Mouse (Mus musculus) G1E (cell line): ENCODE measurements at regions not wholly inside any gene's neighbourhood (a gene's known extent, or its start where the extent isn't known, plus 50 kb on each side); places are given as distances from the start of the nearest gene placed in this dataset.

Experiments used
- ATAC-seq: 2 replicates; pipeline ENCODE4 v1.8.0; 2016; ENCODE audit warnings: mild to moderate bottlenecking; ENCODE audit not compliant: insufficient number of reproducible peaks, poor library complexity, low FRiP score, severe bottlenecking; ENCODE audit errors: extremely low read depth
- DNase-seq: peaks from one replicate; pipeline ENCODE4 v3.0.0; 2012; ENCODE audit warnings: low spot score
- H3K27me3 ChIP-seq: 2 replicates; pipeline ENCODE4 v1.6.1; 2012; ENCODE audit warnings: mild to moderate bottlenecking, low read length, inconsistent platforms; ENCODE audit not compliant: insufficient read depth
- H3K36me3 ChIP-seq: replicated peaks from 2 replicates; pipeline ENCODE3; 2012; ENCODE audit warnings: mild to moderate bottlenecking, inconsistent platforms
- H3K4me1 ChIP-seq: 2 replicates; pipeline ENCODE4 v1.6.1; 2012; ENCODE audit warnings: low read depth, low read length, inconsistent platforms, mixed read lengths; ENCODE audit not compliant: insufficient read depth
- H3K4me3 ChIP-seq: 2 replicates; pipeline ENCODE4 v1.5.1; 2012; ENCODE audit warnings: low read depth, mild to moderate bottlenecking, inconsistent platforms, low read length, moderate library complexity, mixed read lengths
- H3K9me3 ChIP-seq: replicated peaks from 2 replicates; pipeline ENCODE4 v1.6.1; 2012; ENCODE audit warnings: inconsistent platforms
- CTCF ChIP-seq: IDR thresholded peaks from 2 replicates; pipeline ENCODE4 v1.5.1; 2012; ENCODE audit warnings: low read depth, low read length, inconsistent platforms, mixed read lengths
- GATA1 ChIP-seq: IDR thresholded peaks from 2 replicates; pipeline ENCODE4 v1.6.1; 2012; ENCODE audit warnings: borderline replicate concordance, low read length, inconsistent platforms, mixed read lengths
- GATA2 ChIP-seq: IDR thresholded peaks from 2 replicates; pipeline ENCODE4 v1.6.1; 2012; ENCODE audit warnings: low read depth, low read length, inconsistent platforms, borderline replicate concordance
- POLR2AphosphoS5 ChIP-seq: IDR thresholded peaks from 2 replicates; pipeline ENCODE4 v1.6.1; 2012; ENCODE audit warnings: low read depth, low read length, inconsistent platforms; ENCODE audit not compliant: insufficient replicate concordance
- TAL1 ChIP-seq: conservative IDR thresholded peaks from 2 replicates; pipeline ENCODE4 v1.6.1; 2012; ENCODE audit warnings: low read depth, low read length, inconsistent platforms, mixed read lengths

- TF ChIP-seq GATA1 (no peak), POLR2AphosphoS5 (no peak), TAL1 (no peak), GATA2 (no peak), CTCF (no peak)
- Histone ChIP-seq H3K36me3 (no peaks in the 10 kb centered on the region), H3K4me3 (no peak overlapping the region), H3K9me3 (no peaks in the 10 kb centered on the region), H3K4me1 (no peaks in the 10 kb centered on the region), H3K27me3 (no peaks in the 10 kb centered on the region)
- DNase-seq (no peak), ATAC-seq (no peak)
These were observed 314.4 kb downstream of the Gm11361 start for GRCm38 (mm10) chr13:28571716-28572115.

GRCm38 (mm10) chr13:28563585-28563984 lies 306.3 kb downstream of the Gm11361 start:
- Histone ChIP-seq H3K4me3 (no peak overlapping the region), H3K27me3 (no peaks in the 10 kb centered on the region), H3K4me1 (no peaks in the 10 kb centered on the region), H3K36me3 (no peaks in the 10 kb centered on the region), H3K9me3 (no peaks in the 10 kb centered on the region)
- ATAC-seq (no peak), DNase-seq (no peak)
- TF ChIP-seq CTCF (no peak), GATA1 (no peak), GATA2 (no peak), POLR2AphosphoS5 (no peak), TAL1 (no peak)

- DNase-seq (no peak), ATAC-seq (no peak)
- Histone ChIP-seq H3K4me3 (no peak overlapping the region), H3K27me3 (no peaks in the 10 kb centered on the region), H3K9me3 (no peaks in the 10 kb centered on the region), H3K4me1 (no peaks in the 10 kb centered on the region), H3K36me3 (no peaks in the 10 kb centered on the region)
- TF ChIP-seq TAL1, result no peak
- no peak for TF ChIP-seq POLR2AphosphoS5
- no peak for TF ChIP-seq CTCF
- no peak for TF ChIP-seq GATA2
- no peak for TF ChIP-seq GATA1
These were observed 302.8 kb downstream of the Gm11361 start for GRCm38 (mm10) chr13:28560081-28560480.

- DNase-seq (no peak), ATAC-seq (no peak)
- TF ChIP-seq CTCF, result no peak
- TF ChIP-seq GATA2, result no peak
- TF ChIP-seq GATA1, result no peak
- no peak for TF ChIP-seq TAL1
- TF ChIP-seq POLR2AphosphoS5, result no peak
- no peaks in the 10 kb centered on the region for H3K9me3 ChIP-seq
- H3K4me3 ChIP-seq, result no peak overlapping the region
- H3K4me1 ChIP-seq, result no peaks in the 10 kb centered on the region
- no peaks in the 10 kb centered on the region for H3K36me3 ChIP-seq
- H3K27me3 ChIP-seq, result no peaks in the 10 kb centered on the region
These were observed 299.8 kb downstream of the Gm11361 start for GRCm38 (mm10) chr13:28557032-28557570.

GRCm38 (mm10) chr13:28556385-28556938 lies 299.1 kb downstream of the Gm11361 start:
- H3K27me3 ChIP-seq, result no peaks in the 10 kb centered on the region
- no peak overlapping the region for H3K4me3 ChIP-seq
- no peaks in the 10 kb centered on the region for H3K9me3 ChIP-seq
- H3K36me3 ChIP-seq, result no peaks in the 10 kb centered on the region
- no peak for TF ChIP-seq TAL1
- TF ChIP-seq POLR2AphosphoS5, result no peak
- TF ChIP-seq CTCF, result no peak
- TF ChIP-seq GATA1, result no peak
- TF ChIP-seq GATA2, result no peak
- DNase-seq, result no peak
- no peak for ATAC-seq
- no peaks in the 10 kb centered on the region for H3K4me1 ChIP-seq

- H3K4me3 ChIP-seq, result no peak overlapping the region
- H3K4me1 ChIP-seq, result no peaks in the 10 kb centered on the region
- TF ChIP-seq TAL1 (no peak), CTCF (no peak), GATA2 (no peak), POLR2AphosphoS5 (no peak), GATA1 (no peak)
- no peak for DNase-seq
- no peaks in the 10 kb centered on the region for H3K36me3 ChIP-seq
- ATAC-seq, result no peak
- H3K9me3 ChIP-seq, result no peaks in the 10 kb centered on the region
- no peaks in the 10 kb centered on the region for H3K27me3 ChIP-seq
These were observed 297.0 kb downstream of the Gm11361 start for GRCm38 (mm10) chr13:28554143-28554830.
